Mouse (Mus musculus): ENCODE data around the gene Ccng1. TPM values are rescaled to one million over a fixed set of nuclear protein-coding genes. Genes with fewer than 3 reads are reported as not detected.

The Ccng1 gene
- total RNA-seq (2021): 100 to 1,000 TPM; 650 to 668 TPM
- long read RNA-seq, experiment 1, transcript Ccng1-201 (6 exons, 3,512 nt): major isoform, 926 of 1,099 reads
- long read RNA-seq, experiment 1, partial matches to known transcripts: 18 of 1,099 reads
- long read RNA-seq, experiment 1, other reads (novel, unspliced or antisense): 155 of 1,099 reads
- long read RNA-seq, experiment 2, transcript Ccng1-201 (6 exons, 3,512 nt): major isoform, 667 of 779 reads
- long read RNA-seq, experiment 2, partial matches to known transcripts: 17 of 779 reads
- long read RNA-seq, experiment 2, other reads (novel, unspliced or antisense): 95 of 779 reads

DNA sequence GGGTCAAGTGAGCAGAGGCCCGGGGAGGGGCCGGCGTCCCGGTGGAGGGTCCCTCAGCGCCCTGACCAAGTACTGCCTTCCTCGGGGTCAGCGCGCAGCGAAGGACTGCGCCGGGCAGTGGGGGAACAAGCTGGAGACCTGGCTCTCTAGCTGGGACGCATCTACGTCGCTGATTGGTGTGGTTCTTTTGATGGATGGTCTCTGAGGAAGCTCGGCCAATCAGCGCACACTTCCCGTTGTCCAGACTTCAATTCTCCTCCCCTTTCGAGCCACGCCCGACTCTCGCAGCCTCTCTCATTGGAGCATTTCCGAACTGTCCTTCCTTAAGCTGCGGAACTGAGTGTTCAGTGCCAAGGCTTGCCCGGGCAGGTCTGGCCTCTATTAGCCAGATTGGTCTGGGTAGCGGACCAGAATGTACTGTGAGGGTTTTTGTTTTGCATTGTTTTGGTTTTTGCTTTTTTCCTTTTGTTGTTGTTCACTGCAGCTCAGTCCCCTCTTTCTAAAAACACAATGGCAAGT, at the start of gene Ccng1:
TSS of gene Ccng1 (minus strand) at position 203 of the 519 bp plus-strand sequence.
- peak; percentile 95 for DNase-seq (ENCODE audit: low spot score)

DNA sequence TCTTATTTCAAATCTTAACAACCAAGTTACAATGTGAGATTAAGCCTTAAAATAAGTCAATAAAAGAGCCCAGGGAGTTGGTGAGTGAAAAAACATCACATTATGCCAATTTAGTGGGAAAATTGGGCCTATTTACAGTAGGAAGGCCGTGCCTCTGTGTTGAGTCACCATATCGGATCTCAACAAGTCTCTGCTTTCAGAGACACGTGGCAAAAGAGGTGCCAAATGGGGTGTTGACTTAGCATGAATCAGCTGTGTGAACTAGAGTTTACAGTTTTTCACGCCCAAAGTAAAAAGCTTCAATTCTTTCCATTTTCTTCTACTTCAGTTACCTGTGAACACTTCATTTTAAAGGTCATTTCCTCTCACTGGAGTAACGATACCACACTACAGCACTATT, 35.2 kb upstream of the Ccng1 start:
- no peak for DNase-seq (ENCODE audit: low spot score)

DNA sequence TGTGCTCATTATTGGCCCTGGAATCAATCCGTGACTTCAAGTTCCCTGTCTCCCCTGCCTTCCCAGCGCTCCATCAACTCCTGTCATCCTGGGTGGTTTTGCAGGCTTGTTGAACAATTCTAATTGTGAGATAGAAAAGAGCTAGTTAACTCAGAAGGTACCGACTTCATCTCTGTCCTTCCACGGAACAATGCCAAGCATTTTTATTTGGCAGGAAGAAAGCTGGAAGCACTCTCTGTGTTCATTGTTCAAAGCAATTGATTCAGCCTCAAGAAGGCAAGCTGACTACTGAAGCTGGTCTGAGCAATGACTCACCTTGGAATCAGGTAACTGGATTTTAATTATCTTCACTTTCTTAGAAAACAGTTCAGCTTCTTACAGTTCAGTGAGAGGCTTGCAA, 34.6 kb upstream of the Ccng1 start:
- DNase-seq (ENCODE audit: low spot score): no peak

- no peak for DNase-seq (ENCODE audit: low spot score)
Measured at GRCm38 (mm10) chr11:40786900-40787299, 31.8 kb upstream of the Ccng1 start.

- no peak for DNase-seq (ENCODE audit: low spot score)
Measured at GRCm38 (mm10) chr11:40784326-40784725, 29.2 kb upstream of the Ccng1 start.

- no peak for DNase-seq (ENCODE audit: low spot score)
Measured at GRCm38 (mm10) chr11:40783346-40783745, 28.2 kb upstream of the Ccng1 start.

DNA sequence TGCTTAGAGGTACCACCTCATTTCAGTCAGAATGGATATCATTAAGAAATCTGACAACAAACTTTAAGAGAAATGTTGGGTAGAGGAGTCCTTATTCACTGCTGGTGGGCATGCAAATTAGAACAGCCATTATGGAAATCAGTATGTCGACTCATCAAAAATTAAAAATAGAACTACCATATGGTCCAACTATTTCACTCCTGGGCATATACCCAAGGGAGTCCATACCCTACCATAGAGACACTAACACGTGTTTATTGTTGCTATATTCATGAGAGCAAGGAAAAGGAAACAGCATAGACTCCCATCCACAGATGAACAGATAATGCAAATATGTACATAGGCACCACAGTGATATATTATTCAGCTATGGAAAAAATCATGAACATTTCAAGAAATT, 26.7 kb upstream of the Ccng1 start:
- no peak for DNase-seq (ENCODE audit: low spot score)

- DNase-seq (ENCODE audit: low spot score): peak; percentile 7
Measured at GRCm38 (mm10) chr11:40775315-40776269, 20.5 kb upstream of the Ccng1 start.

GRCm38 (mm10) chr11:40764690-40765089, 9.6 kb upstream of the Ccng1 start:
- DNase-seq (ENCODE audit: low spot score): no peak

DNA sequence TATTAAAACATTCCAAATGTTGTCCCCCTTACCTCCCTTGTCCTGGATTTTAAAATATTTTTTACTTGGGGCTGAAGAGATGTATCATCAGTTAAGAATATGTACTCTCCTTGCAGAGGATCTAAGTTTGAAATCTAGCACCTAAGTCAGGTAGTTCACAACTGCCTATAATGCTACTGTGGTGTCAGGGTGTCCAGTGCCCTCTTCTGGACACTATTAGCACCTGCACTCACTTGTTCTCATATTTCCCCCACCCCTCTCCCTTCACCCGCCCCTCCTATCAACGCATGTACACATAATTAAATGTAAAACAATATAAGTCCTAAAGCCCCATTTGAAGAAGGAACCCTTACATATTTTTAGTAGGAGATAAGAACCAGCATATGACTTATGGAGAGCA, 8.3 kb upstream of the Ccng1 start:
- peak; percentile 10 for DNase-seq (ENCODE audit: low spot score)

DNA sequence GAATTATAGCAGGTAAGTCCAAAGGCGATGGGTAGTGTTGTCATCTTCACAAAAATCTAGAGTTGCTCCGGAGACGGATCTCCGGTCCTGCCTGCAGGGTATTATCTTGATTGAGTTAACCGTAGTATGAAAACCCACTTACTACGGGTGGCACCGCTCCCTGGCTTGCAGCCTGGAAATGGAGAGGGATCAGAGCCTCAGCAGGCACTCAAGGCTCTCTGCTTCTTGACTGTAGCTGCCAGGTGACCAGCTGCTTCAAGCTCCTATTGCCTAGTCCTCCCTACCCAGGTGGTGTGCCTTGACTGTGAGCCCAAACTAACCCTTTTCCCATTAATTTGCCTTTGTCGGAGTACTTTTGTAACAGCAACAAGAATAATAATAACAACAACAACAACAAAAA, 4.8 kb upstream of the Ccng1 start:
- peak; percentile 8 for DNase-seq (ENCODE audit: low spot score)

- DNase-seq (ENCODE audit: low spot score): no peak
Measured at GRCm38 (mm10) chr11:40755968-40756367, 857 bp upstream of the Ccng1 start.

DNA sequence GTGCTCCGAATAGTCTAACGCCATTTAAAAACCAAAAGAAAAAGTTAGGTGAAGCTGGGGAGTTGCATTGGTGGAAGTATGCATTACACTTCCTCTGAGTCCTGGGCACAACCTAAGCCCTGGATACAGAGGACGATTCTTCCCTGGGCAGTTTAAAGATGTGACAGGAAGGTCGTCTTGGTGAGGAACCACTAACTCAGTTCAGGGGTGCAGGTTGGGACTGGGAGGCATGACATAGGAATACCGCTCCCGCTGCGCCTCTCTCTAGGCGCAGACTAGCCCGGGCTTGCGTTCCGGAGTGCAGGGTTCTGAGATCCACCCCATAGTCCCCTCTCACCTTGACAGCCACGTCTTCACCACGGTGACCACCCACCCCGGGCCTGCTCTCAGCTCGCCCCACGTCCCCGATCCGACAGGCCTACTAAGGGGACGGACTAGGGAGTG, 425 bp downstream of the Ccng1 start:
- no peak for DNase-seq (ENCODE audit: low spot score)

- DNase-seq (ENCODE audit: low spot score): peak; percentile 39
Measured at GRCm38 (mm10) chr11:40753836-40754235, 1.3 kb downstream of the Ccng1 start.

- DNase-seq (ENCODE audit: low spot score): no peak
Measured at GRCm38 (mm10) chr11:40747716-40748115, 7.4 kb downstream of the Ccng1 start.

DNA sequence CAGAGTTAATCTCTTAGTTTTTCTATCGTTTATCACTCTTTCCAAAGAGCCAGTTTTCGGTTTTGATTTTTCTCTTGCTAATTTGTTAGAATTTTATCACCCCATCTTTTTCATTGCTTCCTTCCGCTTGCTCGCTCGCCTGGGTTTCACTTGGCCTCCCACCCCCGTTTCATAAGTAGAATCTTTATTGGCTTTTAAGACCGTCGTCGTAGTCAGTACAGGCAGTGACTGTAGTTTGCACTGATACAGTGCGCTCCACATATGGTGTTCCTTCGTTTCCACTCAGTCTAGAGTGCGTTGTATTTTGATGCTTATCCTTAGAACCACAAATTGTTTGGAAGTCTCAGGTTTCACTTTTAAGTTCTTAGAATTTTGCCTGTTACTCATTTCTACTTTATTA, 8.8 kb downstream of the Ccng1 start:
- no peak for DNase-seq (ENCODE audit: low spot score)

DNA sequence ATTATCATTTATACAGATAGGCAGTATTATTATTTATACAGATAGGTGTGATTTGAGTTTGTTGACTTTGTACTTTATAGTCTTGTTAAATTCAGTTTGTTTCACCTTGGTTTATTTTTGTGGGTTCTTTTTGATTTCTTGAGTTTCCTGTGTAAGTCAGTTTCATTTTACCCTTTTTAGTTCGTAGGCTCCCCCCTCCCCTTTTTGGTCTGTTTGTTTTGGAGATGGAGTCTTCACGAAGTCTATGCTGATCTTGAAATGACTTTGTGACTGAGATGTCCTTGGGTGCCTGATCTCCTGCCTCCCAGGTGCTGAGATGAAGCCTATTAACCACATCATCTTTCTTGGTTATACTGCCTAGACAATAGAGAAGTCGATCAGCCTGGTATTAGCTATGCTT, 10.8 kb downstream of the Ccng1 start:
- DNase-seq (ENCODE audit: low spot score): no peak

GRCm38 (mm10) chr11:40741605-40742262, 13.4 kb downstream of the Ccng1 start:
- DNase-seq (ENCODE audit: low spot score): no peak

DNA sequence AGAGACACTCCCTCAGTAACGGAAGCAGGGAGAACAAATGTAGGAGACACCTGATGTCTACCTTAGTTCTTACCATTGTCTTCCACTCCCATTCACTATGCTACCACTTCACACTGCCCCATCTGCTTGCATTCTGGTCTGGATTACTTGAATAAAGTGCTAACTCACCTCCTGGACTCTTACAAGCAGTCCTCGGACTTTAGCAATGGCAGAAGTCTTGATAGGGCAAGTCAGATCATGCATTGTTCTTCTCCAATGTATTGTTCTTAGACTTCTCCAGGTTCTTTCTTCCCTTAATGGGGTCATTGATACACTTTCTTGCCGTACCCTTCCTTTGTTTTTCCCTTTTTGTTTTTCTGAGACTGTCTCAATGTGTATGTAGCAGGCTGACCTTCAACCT, 17.7 kb downstream of the Ccng1 start:
- no peak for DNase-seq (ENCODE audit: low spot score)

- DNase-seq (ENCODE audit: low spot score): no peak
Measured at GRCm38 (mm10) chr11:40734251-40734752, 20.8 kb downstream of the Ccng1 start.

DNA sequence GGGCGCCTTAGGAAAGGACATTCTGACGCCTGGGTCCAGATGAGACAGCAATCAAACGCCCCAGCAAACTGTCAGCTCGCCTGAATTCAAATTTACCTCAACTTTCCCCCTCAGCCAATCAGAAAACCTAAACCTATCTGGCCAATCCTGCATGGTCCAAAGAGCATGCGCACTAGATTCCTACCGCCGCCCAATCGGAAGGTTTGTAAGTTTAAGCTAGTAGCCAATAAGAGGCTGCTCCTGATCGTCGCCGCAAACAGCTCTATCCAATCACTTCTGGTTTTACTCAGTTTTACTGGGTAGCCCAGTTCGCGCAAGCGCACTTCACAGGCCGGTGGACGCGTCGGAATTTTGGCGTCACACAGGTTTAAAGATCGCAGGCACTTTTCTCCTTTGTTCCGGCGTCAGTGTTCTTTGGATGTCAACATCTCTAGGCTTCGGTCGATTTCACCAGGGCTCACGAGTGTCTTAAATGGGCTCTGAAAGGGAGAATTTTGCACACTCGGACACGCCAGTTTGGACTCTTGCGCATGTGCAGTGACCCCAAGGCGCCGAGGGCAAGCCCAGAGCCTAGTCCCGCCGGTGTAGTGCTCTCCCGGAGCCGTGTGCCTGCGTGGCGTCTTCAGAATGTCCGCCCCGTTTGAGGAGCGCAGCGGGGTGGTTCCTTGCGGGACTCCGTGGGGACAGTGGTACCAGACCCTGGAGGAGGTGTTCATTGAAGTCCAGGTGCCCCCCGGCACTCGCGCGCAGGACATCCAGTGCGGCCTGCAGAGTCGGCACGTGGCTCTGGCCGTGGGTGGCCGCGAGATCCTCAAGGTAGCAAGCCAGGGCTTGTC, 21.6 kb downstream of the Ccng1 start, which contains the start of the genes Hmmr and Nudcd2:
TSS of gene Hmmr (minus strand) at position 84 of the 836 bp plus-strand sequence.
TSS of gene Nudcd2 (plus strand) at position 329 of the 836 bp plus-strand sequence.
- DNase-seq (ENCODE audit: low spot score): peak; percentile 95
